Mouse (Mus musculus) heart, postnatal 25 days (tissue): Measurements from ENCODE around the gene Dhx33. TPM values are rescaled to one million over a fixed set of nuclear protein-coding genes. Genes with fewer than 3 reads are reported as not detected.

Experiments used
- DNase-seq: peaks from one replicate; pipeline ENCODE4 v3.0.0; 2022; ENCODE audit warnings: low spot score
- intact Hi-C: fragments of 180-260 bp; cut with DNase I; formaldehyde crosslinking; loops from one replicate; pipeline ENCODE4 v1.15.1; 2025
- total RNA-seq, 2 experiments: library from RNA; stranded (reverse); gene quantifications; 2 replicates each; pipeline ENCODE4 v1.2.3; 2021

Gene Dhx33
- total RNA-seq, 2 experiments from 2014 or later = 8.1 to 9.3 TPM

DNA sequence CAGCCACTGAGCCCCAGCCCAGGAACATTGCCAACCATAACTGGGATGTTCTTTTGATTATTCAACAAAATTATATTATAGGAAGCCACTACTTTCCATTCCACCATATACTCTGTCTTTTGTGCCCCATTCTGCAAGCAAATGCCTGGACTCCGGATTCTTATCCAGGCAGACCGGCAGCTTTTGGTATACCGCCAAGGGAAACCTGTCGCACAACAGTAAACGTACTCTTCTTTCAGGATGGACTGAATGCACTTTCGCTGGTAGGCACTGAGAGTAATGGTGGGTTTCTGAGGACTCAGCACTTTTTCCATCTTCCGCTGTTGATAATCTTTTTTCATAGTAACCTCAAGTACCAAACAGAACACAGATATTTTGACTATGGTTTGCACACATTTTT lies 60.6 kb downstream of the Dhx33 start:
- intact Hi-C loops = no loop called here

DNA sequence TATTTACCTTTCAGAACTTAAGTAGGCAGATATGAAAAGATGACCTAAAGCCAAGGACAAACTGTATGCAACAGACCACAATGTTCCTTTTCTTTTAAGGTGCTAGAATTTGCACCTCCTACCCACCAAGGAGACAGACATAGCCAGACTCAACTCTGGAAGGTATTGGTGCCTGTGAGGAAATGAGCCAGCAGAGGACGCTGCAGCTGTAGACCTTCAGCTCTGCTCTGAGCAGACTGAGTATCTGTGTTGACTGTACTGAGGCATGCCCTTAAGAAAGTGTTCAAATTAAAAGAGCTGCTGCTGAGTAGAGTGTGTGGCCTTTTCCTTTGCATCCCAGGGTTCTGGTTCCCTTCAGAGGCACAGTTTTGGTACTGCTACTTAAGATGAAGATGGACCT lies 61.6 kb downstream of the Dhx33 start:
- DNase-seq = no peak
- intact Hi-C loops = no loop called here

More for the DNA sequence above, 60.6 kb downstream of the Dhx33 start:
- DNase-seq = no peak

- DNase-seq = no peak
Observed at GRCm38 (mm10) chr11:70935316-70935715, 68.9 kb downstream of the Dhx33 start.

More at GRCm38 (mm10) chr11:70935316-70935715, 68.9 kb downstream of the Dhx33 start:
- intact Hi-C loops = no loop called here

Other genes starting within 250 kb of the Dhx33 start
- gene Zfp3, start 240.2 kb downstream of the Dhx33 start, total RNA-seq = 1 to 10 TPM; 7.7 to 7.8 TPM
- gene Scimp, start 191.9 kb downstream of the Dhx33 start, total RNA-seq = under 1 TPM; 0.55 to 0.64 TPM
- gene Rabep1, start 159.7 kb downstream of the Dhx33 start, total RNA-seq = 10 to 100 TPM; 35.8 to 36.8 TPM
- gene Nup88, start 34.5 kb downstream of the Dhx33 start, total RNA-seq = 10 to 100 TPM; 47.0 TPM
- gene Rpain, start 34.2 kb downstream of the Dhx33 start, total RNA-seq = 10 to 100 TPM; 15.2 to 15.7 TPM
- 100 to 1,000 TPM; 218 to 234 TPM for gene C1qbp, start 21.4 kb downstream of the Dhx33 start, total RNA-seq
- gene Mis12, start 15.2 kb upstream of the Dhx33 start, total RNA-seq = 1 to 10 TPM; 6.2 to 7.1 TPM
- 10 to 100 TPM; 34.8 to 35.6 TPM for gene Derl2, start 15.4 kb upstream of the Dhx33 start, total RNA-seq
- under 1 TPM; 0.49 to 0.75 TPM for gene 6330403K07Rik, start 29.1 kb upstream of the Dhx33 start, total RNA-seq
- 1 to 10 TPM in 1 of 2 experiments, under 1 TPM in 1; 0.95 to 1.1 TPM for gene Nlrp1a, start 140.3 kb upstream of the Dhx33 start, total RNA-seq
- under 1 TPM; 0.10 to 0.20 TPM for gene Nlrp1b, start 226.3 kb upstream of the Dhx33 start, total RNA-seq